Mouse (Mus musculus): ENCODE data around the gene Tpp2.
"Not testable (repeated sequence)": the region's sequence is repeated elsewhere in the genome, so short reads cannot be mapped to it uniquely, and the experiment has no call there.

The Tpp2 gene

DNA sequence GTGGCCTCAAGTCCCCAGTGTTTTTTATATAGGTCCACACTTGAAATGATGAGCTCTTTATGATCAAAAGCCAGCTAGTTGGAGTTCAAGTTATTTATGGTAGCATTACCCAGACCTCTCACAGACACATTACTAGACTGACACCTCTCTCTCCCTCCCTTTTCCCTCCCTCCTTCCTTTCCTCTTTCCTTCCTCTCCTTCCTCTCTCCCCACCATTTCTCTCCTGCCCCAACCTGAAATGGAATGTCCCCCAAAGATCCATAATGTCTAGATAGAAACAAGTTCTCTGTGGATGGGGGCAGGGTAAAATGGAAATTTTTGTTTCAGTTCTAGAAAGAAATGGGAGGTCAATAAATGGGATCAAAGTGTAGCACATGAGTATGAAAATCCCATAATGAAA is 86.5 kb downstream of the Tpp2 start, which contains the start of gene Mettl21c:
TSS of gene Mettl21c (minus strand) at position 101 of the 400 bp plus-strand sequence.
- DNase-seq (ENCODE audit: low spot score): no peak

DNA sequence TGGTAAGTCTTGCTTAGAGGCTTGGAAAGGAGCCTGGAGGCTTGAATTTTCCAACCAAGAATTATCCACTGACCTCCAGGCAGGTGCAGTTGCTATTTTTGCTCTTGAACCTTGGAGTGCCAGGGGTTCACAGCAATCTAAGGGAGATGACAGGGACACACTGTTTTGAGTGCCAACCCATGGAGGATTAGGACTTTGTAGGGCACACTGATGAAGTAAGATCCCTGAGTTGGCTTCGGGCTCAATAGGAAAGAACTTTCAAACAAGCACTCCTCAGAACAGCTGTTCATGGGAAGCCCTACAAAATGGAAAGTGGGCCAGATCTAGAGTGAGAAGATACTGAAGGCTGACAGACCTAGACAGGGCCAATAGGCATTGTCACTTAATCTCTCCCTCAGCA is 89.2 kb downstream of the Tpp2 start:
- no peak for DNase-seq (ENCODE audit: low spot score)

DNA sequence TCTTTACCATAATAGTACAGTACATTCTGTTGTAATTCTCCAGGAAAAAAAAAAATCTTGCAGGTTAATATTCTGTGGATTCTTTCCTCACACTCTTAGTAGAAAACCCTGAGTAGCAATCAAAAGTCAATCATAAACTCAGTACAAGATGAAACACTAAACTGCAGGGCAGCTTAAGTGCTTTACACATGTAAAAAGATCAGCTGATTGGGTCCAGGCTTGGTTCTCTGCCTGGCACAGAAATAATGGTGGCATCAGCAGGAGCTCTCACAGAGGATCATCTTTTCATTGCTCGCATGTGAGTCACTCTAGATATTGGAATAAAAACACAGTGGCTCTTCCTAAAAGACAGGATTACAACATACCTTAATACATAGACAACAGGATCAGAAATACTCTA is 94.2 kb downstream of the Tpp2 start:
- DNase-seq (ENCODE audit: low spot score): no peak

DNA sequence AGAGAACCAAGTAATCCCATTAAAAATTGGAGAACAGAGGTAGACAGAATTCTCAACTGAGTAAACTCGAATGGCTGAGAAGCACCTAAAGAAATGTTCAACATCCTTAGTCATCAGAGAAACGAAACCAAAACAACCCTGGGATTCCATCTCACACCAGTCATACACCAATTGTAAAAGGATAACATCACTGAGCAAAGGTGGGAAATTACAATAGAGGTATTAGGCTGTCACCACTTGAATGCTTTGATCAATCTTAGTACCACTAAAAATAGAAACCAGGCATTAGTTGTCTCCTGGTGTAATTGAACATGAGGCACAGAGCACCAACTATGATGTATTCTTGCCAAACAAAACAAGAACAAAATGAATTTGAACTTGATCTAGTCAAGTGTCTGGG is 98.8 kb downstream of the Tpp2 start:
- DNase-seq (ENCODE audit: low spot score): no peak

DNA sequence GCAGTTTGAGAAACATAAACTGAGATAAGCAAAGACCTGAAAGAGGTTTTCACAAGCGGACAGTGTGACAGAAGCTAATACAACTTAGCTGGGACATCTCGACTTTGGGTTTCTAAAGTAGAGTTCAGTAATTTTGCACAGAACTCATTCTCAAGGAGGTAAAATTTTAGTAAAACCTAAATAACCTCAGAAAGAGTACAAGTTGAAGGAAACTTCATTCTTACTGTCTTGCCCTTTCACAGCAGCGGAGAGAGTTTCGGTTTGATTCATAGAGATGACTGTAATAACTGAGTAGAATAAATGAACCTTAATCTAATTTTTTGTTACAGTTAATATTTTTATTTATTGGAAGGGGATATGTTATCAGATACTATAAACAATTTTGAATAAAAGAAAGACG is 99.5 kb downstream of the Tpp2 start:
- DNase-seq (ENCODE audit: low spot score): no peak

DNA sequence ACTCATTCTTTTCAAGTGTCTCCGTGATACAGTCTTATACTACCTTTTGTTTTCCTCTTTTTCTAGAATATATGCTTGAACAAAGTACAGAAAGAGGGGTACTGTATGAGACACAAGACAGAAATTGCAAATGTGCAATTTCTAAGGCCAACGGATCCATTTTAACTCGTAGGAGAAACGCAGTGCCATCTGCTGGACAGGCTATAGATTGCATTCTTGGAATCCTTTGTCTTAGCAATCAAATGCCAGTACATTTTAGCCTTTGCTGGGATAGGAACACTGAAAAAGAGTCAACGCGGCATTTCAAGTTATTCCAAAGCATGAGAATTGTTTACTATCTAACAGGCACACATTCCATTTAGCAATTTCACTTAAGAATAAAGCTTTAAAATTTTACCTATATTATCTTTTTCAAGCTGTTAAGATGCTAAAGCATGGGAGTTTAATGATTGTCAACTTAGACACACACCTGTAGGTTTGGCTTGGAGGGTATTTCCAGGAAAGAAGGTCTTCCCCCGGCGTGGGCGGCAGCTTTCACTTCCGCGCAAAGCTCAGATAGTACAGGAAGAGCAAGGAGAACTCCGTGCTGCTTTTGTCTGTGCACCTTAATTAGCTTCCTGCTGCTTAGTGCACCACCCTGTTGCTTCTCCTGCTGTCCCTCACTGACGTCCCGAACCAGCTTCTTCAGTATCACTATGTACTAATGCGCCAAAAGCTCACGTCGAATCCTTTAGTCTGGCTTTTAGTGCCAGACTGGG is 108.5 kb downstream of the Tpp2 start:
- DNase-seq (ENCODE audit: low spot score): peak; percentile 50

DNA sequence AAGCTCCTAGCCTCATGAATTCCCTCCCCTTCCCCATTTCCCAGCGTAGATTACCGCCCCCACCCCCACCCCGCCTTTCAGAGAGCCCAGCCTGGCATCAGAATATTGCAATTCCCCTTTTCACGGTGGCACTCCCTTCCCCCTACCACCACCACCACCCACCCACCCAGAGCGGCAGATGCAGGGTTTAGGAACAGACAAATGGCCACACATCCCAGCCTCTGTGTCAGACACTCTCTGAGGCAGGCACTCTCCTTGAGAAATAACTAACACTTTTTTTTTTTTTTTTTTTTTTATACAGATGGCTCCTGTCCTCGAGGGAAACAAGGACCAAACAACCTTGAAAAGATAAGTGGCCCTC is 109.1 kb downstream of the Tpp2 start:
- no peak for DNase-seq (ENCODE audit: low spot score)

DNA sequence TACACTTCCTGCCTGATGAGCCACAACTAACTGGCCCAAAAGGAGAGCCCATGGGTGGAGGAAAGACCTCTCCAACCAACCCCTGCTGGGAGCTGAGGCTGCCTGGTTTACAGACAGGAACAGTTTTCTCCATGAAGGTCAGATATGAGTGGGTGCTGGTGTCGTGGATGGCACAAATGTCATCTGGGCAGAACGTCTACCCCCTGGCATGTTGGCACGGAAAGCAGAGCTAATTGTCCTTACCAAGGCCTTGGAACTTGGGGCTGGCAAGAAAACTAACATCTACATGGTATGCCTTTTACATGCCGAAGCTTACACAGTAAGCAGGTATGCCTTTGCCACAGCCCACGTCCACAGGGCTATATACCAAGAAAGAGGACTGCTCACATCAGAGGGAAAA is 112.2 kb downstream of the Tpp2 start:
- not testable (repeated sequence) for DNase-seq (ENCODE audit: low spot score)

DNA sequence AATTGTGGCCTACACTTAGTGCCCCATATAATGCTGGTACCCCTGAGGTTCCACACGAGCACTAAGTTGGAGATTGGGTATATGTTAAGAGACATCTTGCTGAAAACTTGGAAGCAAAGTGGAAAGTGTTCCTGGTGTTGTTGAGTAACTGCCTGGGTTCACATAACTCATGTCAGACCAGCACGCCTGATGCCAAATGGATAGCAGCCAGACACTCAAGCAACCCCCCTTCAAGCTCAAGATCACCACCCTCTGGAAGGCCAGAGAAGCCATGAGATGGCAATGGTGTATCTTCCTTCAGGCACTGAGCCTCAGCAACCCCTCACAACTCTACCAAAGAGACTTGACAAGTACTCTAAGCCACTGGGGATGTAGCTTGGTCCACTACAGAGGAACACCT is 113.1 kb downstream of the Tpp2 start:
- no peak for DNase-seq (ENCODE audit: low spot score)

Data from ovary, postnatal 36 days (tissue).